Mouse (Mus musculus) regulatory T cell (primary cell): ENCODE data around the gene B3galt2.

Experiments
- in situ Hi-C: fragments of 300-600 bp; cut with MboI, MseI; formaldehyde crosslinking; loops from one replicate; pipeline ENCODE4 v1.15.1; 2025; ENCODE audit warnings: high pct_unique_total_duplicates

B3galt2 gene

DNA sequence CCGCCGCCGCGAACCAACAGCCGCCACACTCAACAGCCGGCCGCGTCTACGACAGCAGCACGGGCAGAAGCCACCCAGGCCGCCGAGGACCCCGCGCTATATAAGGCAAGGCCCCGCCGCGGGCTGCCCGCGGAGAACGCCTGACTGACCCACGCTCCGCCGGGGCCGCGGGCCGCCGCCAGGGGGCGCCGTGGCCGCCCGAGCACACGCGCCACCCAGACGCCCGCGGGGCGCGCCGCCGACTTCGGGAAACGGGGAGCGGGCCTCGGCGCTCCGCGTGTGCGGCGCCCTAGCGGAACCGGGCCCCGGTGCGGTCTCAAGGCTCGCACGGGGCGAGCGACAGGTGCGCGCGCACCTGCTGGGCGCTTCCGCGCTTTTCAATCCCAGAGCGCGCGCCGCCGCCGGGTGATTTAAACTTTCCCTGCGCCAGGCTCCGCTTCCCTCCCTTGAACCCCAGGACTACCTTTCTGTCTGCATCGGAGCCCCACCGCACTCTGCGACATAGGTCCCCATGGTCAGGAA, 62.3 kb downstream of the B3galt2 start, which contains the start of gene Cdc73:
Cdc73 (minus strand) TSS at position 153 of the 522 bp plus-strand sequence.
- in situ Hi-C loops, result no loop called here
